Mouse (Mus musculus) thymus, adult 2 months (tissue): ENCODE results near the gene Colec11. TPM values are rescaled to one million over a fixed set of nuclear protein-coding genes. Genes with fewer than 3 reads are reported as not detected.

Source experiments
- DNase-seq: peaks from one replicate; pipeline ENCODE4 v3.0.0; 2021
- H3K27ac ChIP-seq: fragments of 200-500 bp; 2 replicates; pipeline ENCODE4 v1.5.1; 2012; ENCODE audit warnings: low read length, control low read depth; ENCODE audit not compliant: control insufficient read depth, insufficient read depth
- H3K27me3 ChIP-seq: fragments of 200-500 bp; 2 replicates; pipeline ENCODE4 v1.6.1; 2012; ENCODE audit warnings: mild to moderate bottlenecking, low read length, moderate library complexity, mixed read lengths; ENCODE audit not compliant: control insufficient read depth, insufficient read depth
- H3K36me3 ChIP-seq: fragments of 200-500 bp; 2 replicates; pipeline ENCODE4 v1.6.1; 2012; ENCODE audit warnings: mild to moderate bottlenecking, low read length, moderate library complexity; ENCODE audit not compliant: control insufficient read depth, insufficient read depth
- H3K4me1 ChIP-seq: fragments of 200-500 bp; replicated peaks from 2 replicates; pipeline ENCODE4 v1.6.1; 2012; ENCODE audit warnings: low read length; ENCODE audit not compliant: control insufficient read depth, insufficient read depth
- H3K4me3 ChIP-seq: fragments of 200-500 bp; 2 replicates; pipeline ENCODE4 v1.5.1; 2012; ENCODE audit warnings: mild to moderate bottlenecking, low read length, control low read depth, moderate library complexity; ENCODE audit not compliant: control insufficient read depth, insufficient read depth
- CTCF ChIP-seq: fragments of 200-500 bp; IDR thresholded peaks from 2 replicates; pipeline ENCODE4 v1.5.1; 2012; ENCODE audit warnings: mild to moderate bottlenecking, control low read depth, low read length, moderate library complexity, borderline replicate concordance; ENCODE audit not compliant: control insufficient read depth, poor library complexity, insufficient read depth; ENCODE audit errors: extremely low read depth
- POLR2A ChIP-seq: fragments of 200-500 bp; IDR thresholded peaks from 2 replicates; pipeline ENCODE4 v1.6.1; 2012; ENCODE audit warnings: mild to moderate bottlenecking, low read length, control low read depth, moderate library complexity; ENCODE audit not compliant: control insufficient read depth, poor library complexity, insufficient read depth; ENCODE audit errors: extremely low read depth
- WGBS: fragments of 180-500 bp; shearing (Covaris S2); methylation state at CpG from one replicate; pipeline ENCODE4 v1.1.7; 2018; 5-methylcytosine and 5-hydroxymethylcytosine counted together
- polyA plus RNA-seq: library from polyadenylated mRNA; depleted of rRNA; stranded (reverse); fragments of >200 nt; gene quantifications from 2 replicates; pipeline ENCODE4 v1.2.3, GENCODE M21; 2012

Colec11 gene
- polyA plus RNA-seq, 1 experiment: 1.8 TPM

DNA sequence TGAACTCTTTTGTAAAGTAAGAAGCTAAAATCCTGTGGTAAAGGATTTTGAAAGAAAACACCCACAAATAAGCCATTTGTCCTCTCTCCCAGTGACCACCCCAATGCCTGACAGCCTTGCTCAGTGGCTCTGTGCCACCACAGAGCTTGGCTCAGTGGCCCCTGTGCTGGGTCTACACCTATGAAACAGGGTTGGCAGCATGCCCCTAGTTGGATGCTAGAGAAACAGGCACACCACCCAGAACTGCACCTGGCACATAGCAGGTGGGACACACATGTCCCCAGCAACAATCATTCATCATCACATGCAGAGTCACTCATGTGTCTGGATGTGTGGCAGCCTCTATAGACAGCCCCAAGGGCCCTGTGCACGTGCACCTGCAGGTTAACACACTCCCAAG, 19.7 kb downstream of the Colec11 start:
- Histone ChIP-seq H3K4me3 (no peak overlapping the region), H3K27ac (no peak overlapping the region), H3K27me3 (no peaks in the 10 kb centered on the region), H3K36me3 (no peaks in the 10 kb centered on the region), H3K4me1 (no peaks in the 10 kb centered on the region)
- TF ChIP-seq CTCF: no peak
- TF ChIP-seq POLR2A: no peak
- no peak for DNase-seq
- WGBS: 69% methylated on average over 1 of the region's 1 CpGs

DNA sequence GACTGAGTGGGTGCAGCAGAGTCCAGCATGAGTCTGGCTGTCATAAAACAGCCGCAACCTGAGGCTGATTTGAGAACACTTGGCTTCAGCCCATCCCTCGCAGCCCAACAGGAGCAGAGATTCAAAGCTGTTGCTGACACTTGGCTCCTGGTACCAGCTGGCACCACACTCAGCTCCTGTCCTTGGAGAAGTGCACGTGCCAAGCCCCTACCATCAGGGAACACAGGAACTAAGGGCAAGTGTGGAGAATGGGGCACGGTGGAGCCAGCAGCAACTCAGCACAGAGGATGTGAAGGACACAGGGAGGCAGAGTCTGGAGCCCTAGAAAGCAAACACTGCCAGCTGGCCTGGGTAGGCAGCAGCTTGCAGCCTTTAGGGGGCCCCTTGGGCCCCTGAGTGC, 20.9 kb downstream of the Colec11 start:
- DNase-seq: no peak
- no peaks in the 10 kb centered on the region for H3K27me3 ChIP-seq
- no peak overlapping the region for H3K4me3 ChIP-seq
- H3K36me3 ChIP-seq: no peaks in the 10 kb centered on the region
- no peak for TF ChIP-seq POLR2A
- no peak for TF ChIP-seq CTCF
- 42% methylated on average over 4 of the region's 4 CpGs for WGBS
- no peak overlapping the region for H3K27ac ChIP-seq
- no peaks in the 10 kb centered on the region for H3K4me1 ChIP-seq

DNA sequence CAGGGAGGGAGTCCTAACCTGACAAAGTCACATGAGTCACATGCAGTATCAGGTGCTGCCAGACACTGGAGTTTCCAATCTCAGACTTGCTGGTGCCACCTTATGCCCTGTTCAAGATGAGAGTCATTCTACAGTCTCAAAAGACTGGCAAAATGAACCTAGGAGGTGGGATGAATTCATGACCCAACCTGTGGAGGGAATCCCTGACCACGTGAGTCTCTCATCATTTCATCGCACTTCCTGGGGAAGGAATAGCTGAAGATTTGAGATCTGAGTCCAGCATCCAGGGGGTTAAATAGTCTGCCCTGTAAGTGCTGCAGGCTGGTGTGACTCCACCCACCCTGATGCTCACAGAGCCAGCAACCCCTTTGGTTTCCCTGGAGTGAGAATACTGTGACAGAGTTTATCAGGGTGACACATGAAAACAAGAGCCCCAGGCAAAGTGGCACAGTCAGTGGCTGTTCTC, 24.6 kb downstream of the Colec11 start:
- Histone ChIP-seq H3K4me1 (no peaks in the 10 kb centered on the region), H3K27me3 (no peaks in the 10 kb centered on the region), H3K27ac (no peak overlapping the region), H3K4me3 (no peak overlapping the region), H3K36me3 (no peaks in the 10 kb centered on the region)
- 61% methylated on average over 2 of the region's 2 CpGs for WGBS
- DNase-seq: no peak
- TF ChIP-seq CTCF (no peak), POLR2A (no peak)

DNA sequence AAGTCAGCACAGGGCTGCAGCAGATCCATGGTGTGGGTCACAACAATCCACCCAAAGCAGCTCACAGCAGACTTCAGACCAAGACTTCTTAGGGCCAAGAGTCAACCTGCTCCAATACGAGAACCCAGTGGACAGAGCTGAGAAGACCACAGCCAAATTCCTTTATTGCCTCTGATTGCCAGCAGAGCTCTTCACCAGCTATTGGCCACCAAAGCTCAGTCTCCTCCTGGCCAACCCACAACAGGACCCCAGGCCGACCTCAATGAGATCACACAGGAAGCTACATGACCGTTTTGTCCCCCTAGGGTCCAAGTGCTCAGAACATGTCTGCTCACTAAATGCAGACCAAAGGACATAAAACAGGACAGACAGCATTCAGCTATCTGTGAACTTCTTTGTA, 25.1 kb downstream of the Colec11 start:
- H3K27me3 ChIP-seq: no peaks in the 10 kb centered on the region
- WGBS: 41% methylated on average over 3 of the region's 3 CpGs
- no peak overlapping the region for H3K27ac ChIP-seq
- H3K4me1 ChIP-seq: no peaks in the 10 kb centered on the region
- no peaks in the 10 kb centered on the region for H3K36me3 ChIP-seq
- H3K4me3 ChIP-seq: no peak overlapping the region
- TF ChIP-seq POLR2A: no peak
- TF ChIP-seq CTCF: no peak
- DNase-seq: no peak

DNA sequence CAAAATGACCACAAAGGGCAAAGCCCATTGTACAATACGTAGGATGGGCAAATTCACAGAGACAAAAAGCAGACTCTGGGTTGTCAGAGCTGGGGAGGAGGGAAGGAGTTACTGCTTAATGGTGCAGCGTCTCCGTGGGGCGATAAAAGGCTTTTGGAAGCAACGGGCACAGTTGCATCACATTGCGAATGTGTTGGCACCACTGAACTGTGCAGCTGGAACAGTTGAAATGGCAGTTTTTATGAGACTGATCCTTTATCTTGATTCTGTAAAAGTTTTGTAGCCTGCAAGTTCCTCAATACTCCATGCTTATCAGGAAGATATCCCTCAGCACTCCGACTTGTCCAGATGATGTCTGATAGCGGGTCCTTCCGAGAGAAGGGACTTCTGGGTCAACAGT, 25.5 kb downstream of the Colec11 start:
- H3K27ac ChIP-seq: no peak overlapping the region
- DNase-seq: no peak
- no peaks in the 10 kb centered on the region for H3K36me3 ChIP-seq
- 85% methylated on average over 9 of the region's 9 CpGs for whole genome bisulfite sequencing
- TF ChIP-seq CTCF (no peak), POLR2A (no peak)
- no peaks in the 10 kb centered on the region for H3K27me3 ChIP-seq
- H3K4me3 ChIP-seq: no peak overlapping the region
- no peaks in the 10 kb centered on the region for H3K4me1 ChIP-seq

DNA sequence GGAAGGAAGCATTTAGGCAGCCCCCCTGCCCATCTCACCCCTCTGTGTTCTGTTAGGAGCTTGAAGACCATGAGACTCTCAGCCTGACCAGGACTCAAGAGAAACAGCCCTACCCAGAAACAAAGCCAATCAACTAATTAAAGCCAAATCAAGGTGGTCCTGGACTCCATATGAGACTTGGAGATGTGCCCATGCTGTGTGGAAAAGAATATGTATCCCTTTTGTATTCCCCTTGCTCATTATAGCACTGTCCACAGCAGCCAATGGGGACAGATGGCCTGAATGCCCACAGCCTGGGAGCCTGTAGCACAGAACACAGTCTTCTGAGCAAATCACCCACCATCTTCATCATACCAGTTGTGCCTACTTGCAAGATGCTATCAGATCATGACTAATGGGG, 26.3 kb downstream of the Colec11 start:
- Histone ChIP-seq H3K4me3 (no peak overlapping the region), H3K27me3 (no peaks in the 10 kb centered on the region), H3K27ac (no peak overlapping the region), H3K36me3 (no peaks in the 10 kb centered on the region), H3K4me1 (no peaks in the 10 kb centered on the region)
- no peak for TF ChIP-seq CTCF
- no peak for TF ChIP-seq POLR2A
- no peak for DNase-seq

DNA sequence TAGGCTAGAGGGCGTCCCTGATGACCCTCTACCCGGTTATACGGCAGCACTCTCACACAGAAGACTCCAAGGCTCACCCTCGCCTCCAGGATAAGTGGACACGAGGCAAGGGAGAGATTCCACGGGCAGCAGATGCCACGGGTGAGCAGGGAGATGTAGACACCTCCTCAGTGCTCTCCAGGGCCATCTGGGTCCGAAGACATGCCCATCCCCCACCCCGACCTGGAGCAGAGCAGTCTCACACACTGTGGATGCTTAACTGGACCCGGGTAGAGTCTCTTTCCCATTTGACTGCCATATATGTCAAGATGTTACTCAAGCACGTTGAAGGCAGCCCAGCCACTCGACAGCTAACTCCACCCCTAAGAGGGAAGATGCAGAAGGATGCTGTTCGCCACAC, 32.7 kb downstream of the Colec11 start:
- Histone ChIP-seq H3K27me3 (no peaks in the 10 kb centered on the region), H3K4me1 (no peaks in the 10 kb centered on the region), H3K4me3 (no peak overlapping the region), H3K27ac (no peak overlapping the region), H3K36me3 (no peaks in the 10 kb centered on the region)
- no peak for DNase-seq
- TF ChIP-seq CTCF (no peak), POLR2A (no peak)
- WGBS: 53% methylated on average over 13 of the region's 13 CpGs
